Mouse (Mus musculus) C2C12 (cell line): Measurements from ENCODE around the gene Cfap298.

ENCODE experiments used
- CEBPB ChIP-seq: IDR thresholded peaks from one replicate; pipeline ENCODE4 v1.6.1; 2011; ENCODE audit warnings: low read depth, mild to moderate bottlenecking, control low read depth, moderate library complexity
- CTCF ChIP-seq: IDR thresholded peaks from one replicate; pipeline ENCODE4 v1.5.1; 2011; ENCODE audit not compliant: control insufficient read depth, insufficient read depth, insufficient read length
- FOSL1 ChIP-seq: IDR thresholded peaks from one replicate; pipeline ENCODE4 v1.8.0; 2011; ENCODE audit warnings: mild to moderate bottlenecking, low read length; ENCODE audit not compliant: poor library complexity, insufficient read depth, severe bottlenecking
- MAX ChIP-seq: IDR thresholded peaks from one replicate; pipeline ENCODE4 v1.6.1; 2011; ENCODE audit warnings: mild to moderate bottlenecking, control low read depth
- MYOD1 ChIP-seq: IDR thresholded peaks from one replicate; pipeline ENCODE4 v1.6.1; 2011; ENCODE audit warnings: low read depth; ENCODE audit not compliant: control insufficient read depth, insufficient read length
- MYOG ChIP-seq: IDR thresholded peaks from one replicate; pipeline ENCODE4 v1.6.1; 2011; ENCODE audit not compliant: control insufficient read depth, insufficient read length; ENCODE audit errors: extremely low read depth
- USF1 ChIP-seq: IDR thresholded peaks from one replicate; pipeline ENCODE4 v1.6.1; 2011; ENCODE audit warnings: low read depth, mild to moderate bottlenecking, control low read depth, moderate library complexity

GRCm38 (mm10) chr16:90941246-90941645, 6.3 kb upstream of the Cfap298 start:
- TF ChIP-seq CTCF (no peak), MAX (no peak), MYOG (no peak), USF1 (no peak), CEBPB (no peak), MYOD1 (no peak), FOSL1 (no peak)
